Mouse (Mus musculus) midbrain, embryonic 12.5 days (tissue): ENCODE measurements at regions not wholly inside any gene's neighbourhood (a gene's known extent, or its start where the extent isn't known, plus 50 kb on each side); places are given as distances from the start of the nearest gene placed in this dataset.

Experiments
- ATAC-seq: fragments of 200-750 bp; cut with Nextera tagmentation; 2 replicates; pipeline ENCODE4 v1.8.0; 2017; ENCODE audit warnings: low read depth, moderate TSS enrichment, moderate library complexity; ENCODE audit not compliant: low FRiP score
- H3K27ac ChIP-seq: fragments of 300-500 bp; sonication (generic); replicated peaks from 2 replicates; pipeline ENCODE4 v1.5.1; 2016; ENCODE audit warnings: mild to moderate bottlenecking
- H3K27me3 ChIP-seq: fragments of 300-500 bp; sonication (generic); 2 replicates; pipeline ENCODE4 v1.6.1; 2016; ENCODE audit warnings: mild to moderate bottlenecking
- H3K36me3 ChIP-seq: fragments of 300-500 bp; sonication (generic); 2 replicates; pipeline ENCODE4 v1.6.1; 2016
- H3K4me1 ChIP-seq: fragments of 300-500 bp; sonication (generic); 2 replicates; pipeline ENCODE4 v1.6.1; 2016
- H3K4me2 ChIP-seq: fragments of 300-500 bp; sonication (generic); replicated peaks from 2 replicates; pipeline ENCODE4 v1.6.1; 2016; ENCODE audit warnings: mild to moderate bottlenecking, moderate library complexity
- H3K4me3 ChIP-seq: fragments of 300-500 bp; sonication (generic); 2 replicates; pipeline ENCODE4 v1.5.1; 2016; ENCODE audit warnings: mild to moderate bottlenecking
- H3K9ac ChIP-seq: fragments of 300-500 bp; sonication (generic); replicated peaks from 2 replicates; pipeline ENCODE4 v1.6.1; 2016; ENCODE audit warnings: mild to moderate bottlenecking, moderate library complexity
- H3K9me3 ChIP-seq: fragments of 300-500 bp; sonication (generic); 2 replicates; pipeline ENCODE4 v1.6.1; 2016; ENCODE audit warnings: mild to moderate bottlenecking
- WGBS: fragments of 180-500 bp; shearing (Covaris S2); methylation state at CpG from one replicate; pipeline ENCODE4 v1.1.7; 2016; 5-methylcytosine and 5-hydroxymethylcytosine counted together

DNA sequence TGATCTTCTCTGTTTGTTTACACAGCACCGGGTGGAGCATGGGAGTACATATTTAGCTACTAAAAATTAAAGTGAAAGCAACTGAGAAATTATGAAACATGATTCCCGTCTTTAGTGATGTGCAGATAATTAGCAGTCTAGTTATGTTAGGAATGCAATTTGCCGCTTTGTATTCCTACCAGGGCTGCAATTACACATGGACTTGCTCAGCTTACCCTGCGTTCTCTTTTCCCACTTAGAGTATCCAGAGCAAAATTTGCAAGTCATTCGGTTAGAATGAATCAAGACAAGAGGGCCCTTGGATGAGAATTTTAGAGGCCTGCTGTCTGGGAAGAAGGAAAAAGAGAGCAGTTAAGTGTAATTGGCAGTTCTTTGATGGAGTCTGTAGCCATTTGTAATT, 126.0 kb upstream of the Gpr149 start:
- no peaks in the 10 kb centered on the region for H3K9me3 ChIP-seq
- no peak overlapping the region for H3K27ac ChIP-seq
- no peaks in the 10 kb centered on the region for H3K36me3 ChIP-seq
- H3K4me1 ChIP-seq, result no peaks in the 10 kb centered on the region
- H3K4me2 ChIP-seq, result no peak overlapping the region
- no peak overlapping the region for H3K9ac ChIP-seq
- no peak overlapping the region for H3K4me3 ChIP-seq
- no peak for ATAC-seq
- 81% methylated on average over 5 of the region's 5 CpGs for WGBS
- H3K27me3 ChIP-seq, result no peaks in the 10 kb centered on the region

DNA sequence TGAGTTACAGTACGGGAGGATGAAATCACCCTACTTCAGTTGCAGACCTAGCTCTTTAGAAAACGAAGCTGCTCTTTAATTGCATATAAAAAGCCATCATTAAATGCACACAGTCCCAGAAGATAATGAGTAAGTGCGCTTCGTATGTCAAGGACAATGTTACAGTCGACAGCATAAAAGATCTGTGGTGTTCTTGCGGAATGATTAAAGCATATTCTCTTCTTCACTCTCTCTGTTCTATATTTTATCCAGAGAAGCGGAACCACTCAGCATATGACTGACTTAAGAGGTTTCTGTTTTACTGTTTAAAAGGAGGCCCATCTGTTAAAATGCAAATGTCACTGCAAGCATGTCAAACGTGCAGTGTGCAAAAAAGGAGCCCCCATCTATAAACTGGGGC, 121.0 kb upstream of the Gpr149 start:
- Histone ChIP-seq H3K4me1 (no peaks in the 10 kb centered on the region), H3K4me2 (no peak overlapping the region), H3K27ac (no peak overlapping the region), H3K4me3 (no peak overlapping the region), H3K36me3 (no peaks in the 10 kb centered on the region), H3K9ac (no peak overlapping the region), H3K9me3 (no peaks in the 10 kb centered on the region), H3K27me3 (no peaks in the 10 kb centered on the region)
- no peak for ATAC-seq
- WGBS, result 74% methylated on average over 8 of the region's 8 CpGs

- Histone ChIP-seq H3K9me3 (no peaks in the 10 kb centered on the region), H3K9ac (no peak overlapping the region), H3K4me2 (no peak overlapping the region), H3K27me3 (no peaks in the 10 kb centered on the region), H3K4me1 (no peaks in the 10 kb centered on the region), H3K4me3 (no peak overlapping the region), H3K27ac (no peak overlapping the region), H3K36me3 (no peaks in the 10 kb centered on the region)
- WGBS, result 63% methylated on average over 1 of the region's 1 CpGs
- peak; percentile 73; the same call in 1 of the 2 replicates for ATAC-seq
These were observed 111.9 kb upstream of the Gpr149 start for GRCm38 (mm10) chr3:62716849-62717248.

GRCm38 (mm10) chr3:62715311-62715971, 110.5 kb upstream of the Gpr149 start:
- Histone ChIP-seq H3K4me3 (no peak overlapping the region), H3K9ac (no peak overlapping the region), H3K36me3 (no peaks in the 10 kb centered on the region), H3K4me1 (no peaks in the 10 kb centered on the region), H3K4me2 (no peak overlapping the region), H3K27me3 (no peaks in the 10 kb centered on the region), H3K27ac (no peak overlapping the region), H3K9me3 (no peaks in the 10 kb centered on the region)
- 72% methylated on average over 5 of the region's 5 CpGs for WGBS
- no peak for ATAC-seq
